Mouse (Mus musculus) erythroblast, embryonic 14.5 days (primary cell): ENCODE measurements around the gene Slco2a1.

Source experiments
- GATA1 ChIP-seq: IDR thresholded peaks from 2 replicates; pipeline ENCODE4 v1.6.1; 2012; ENCODE audit warnings: low read length, inconsistent platforms, mixed read lengths
- TAL1 ChIP-seq: IDR thresholded peaks from 3 replicates; pipeline ENCODE4 v1.6.1; 2012; ENCODE audit warnings: low read length, inconsistent platforms, mixed read lengths

DNA sequence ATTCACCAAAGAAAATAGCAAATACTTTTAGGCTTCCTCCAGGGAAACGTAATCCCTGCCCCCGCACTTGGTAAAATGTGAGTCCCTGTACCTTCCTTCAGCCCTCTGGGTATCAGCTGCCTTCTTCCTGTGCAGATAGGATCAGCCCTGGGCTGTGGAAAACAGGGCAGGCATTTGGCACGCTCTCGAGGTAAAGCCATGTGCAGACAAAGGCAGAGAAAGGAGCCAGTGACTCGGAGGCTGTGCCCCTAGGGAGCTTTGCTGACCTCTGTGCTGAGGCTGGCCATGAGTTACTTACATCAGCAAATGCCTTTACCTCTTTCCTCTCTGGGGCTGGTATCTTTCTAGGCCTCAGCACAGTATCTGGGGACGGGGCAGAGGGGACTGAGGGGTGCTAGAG, 4.4 kb downstream of the Slco2a1 start:
- no peak for TF ChIP-seq GATA1
- TF ChIP-seq TAL1, result no peak
